18 mouse cellular contexts compared by ENCODE assay signal in genomic region chr7:100650421-100650820, GRCm38 (mm10). TPM values are rescaled to one million over a fixed set of nuclear protein-coding genes. Genes with fewer than 3 reads are reported as not detected.
A peak's percentile ranks its signal among the peaks of the same experiment; 100 is the strongest.
DNase-seq lines count a peak whose midpoint lies in the region; ATAC-seq and TF ChIP-seq lines count a peak whose summit lies in the region.
"Had no signal": no experiment of that assay in that cellular context is flagged by ENCODE, and none has a peak within 500 bp of the region (broad histone marks: within the 10 kb centered on the region; RNA-seq: fewer than 3 reads in every experiment).

No protein-coding gene starts in this region.

- H3K36me3 ChIP-seq in forebrain, embryonic 13.5 days (ENCODE audit: poor library complexity, severe bottlenecking): no peaks in the 10 kb centered on the region
- H3K36me3 ChIP-seq in forebrain, embryonic 14.5 days (ENCODE audit: control insufficient read depth, insufficient read depth, low read length): peaks cover 12% of the 10 kb centered on the region; the same call in 1 of the 2 replicates
- 0 out of 2 replicates have a peak, but pooled peaks cover 3% of the 10 kb centered on the region for H3K36me3 ChIP-seq in intestine, embryonic 14.5 days (ENCODE audit: control insufficient read depth, insufficient read depth, low read length)
- H3K36me3 ChIP-seq in intestine, postnatal 0 days (ENCODE audit: control insufficient read depth, insufficient read depth): peaks cover 3% of the 10 kb centered on the region; the same call in 1 of the 2 replicates
- H3K36me3 ChIP-seq in midbrain, embryonic 10.5 days: peaks cover 10% of the 10 kb centered on the region
- 0 out of 2 replicates have a peak, but pooled peaks cover 5% of the 10 kb centered on the region for H3K36me3 ChIP-seq in midbrain, embryonic 16.5 days (ENCODE audit: control insufficient read depth, insufficient read depth, low read length)
- H3K36me3 ChIP-seq in limb, embryonic 10.5 days: 0 out of 2 replicates have a peak, but pooled peaks cover 7% of the 10 kb centered on the region
- H3K36me3 ChIP-seq: embryonic facial prominence, embryonic 13.5 days had no signal

- no peaks in the 10 kb centered on the region for H3K27me3 ChIP-seq in forebrain, embryonic 13.5 days
- H3K27me3 ChIP-seq in forebrain, embryonic 14.5 days (replicated peaks; ENCODE audit: control insufficient read depth, insufficient read depth, low read length): no peaks in the 10 kb centered on the region
- no peaks in the 10 kb centered on the region for H3K27me3 ChIP-seq in intestine, embryonic 14.5 days (replicated peaks; ENCODE audit: control insufficient read depth, insufficient read depth, low read length)
- no peaks in the 10 kb centered on the region for H3K27me3 ChIP-seq in intestine, postnatal 0 days (replicated peaks; ENCODE audit: control insufficient read depth, insufficient read depth, low read length)
- H3K27me3 ChIP-seq in midbrain, embryonic 10.5 days (ENCODE audit: low read depth, poor library complexity, severe bottlenecking): no peaks in the 10 kb centered on the region
- H3K27me3 ChIP-seq in midbrain, embryonic 16.5 days (ENCODE audit: control insufficient read depth, insufficient read depth, low read depth, low read length): no peaks in the 10 kb centered on the region
- H3K27me3 ChIP-seq in limb, embryonic 10.5 days (ENCODE audit: low read depth, poor library complexity, severe bottlenecking): no peaks in the 10 kb centered on the region
- H3K27me3 ChIP-seq: embryonic facial prominence, embryonic 13.5 days; heart, embryonic 12.5 days; hindbrain, embryonic 12.5 days had no signal

- H3K4me3 ChIP-seq in forebrain, embryonic 13.5 days: no peak overlapping the region
- H3K4me3 ChIP-seq in forebrain, embryonic 14.5 days (ENCODE audit: low read depth, low read length): no peak overlapping the region
- H3K4me3 ChIP-seq in intestine, embryonic 14.5 days (ENCODE audit: low read depth, low read length): no peak overlapping the region
- no peak overlapping the region for H3K4me3 ChIP-seq in intestine, postnatal 0 days (ENCODE audit: low read depth, low read length)
- H3K4me3 ChIP-seq in midbrain, embryonic 10.5 days: no peak overlapping the region
- H3K4me3 ChIP-seq in midbrain, embryonic 16.5 days (ENCODE audit: low read depth, low read length): no peak overlapping the region
- H3K4me3 ChIP-seq in limb, embryonic 10.5 days: no peak overlapping the region
- H3K4me3 ChIP-seq: embryonic facial prominence, embryonic 13.5 days; heart, adult 2 months; heart, embryonic 12.5 days; hindbrain, embryonic 12.5 days had no signal

- peak overlapping the region; percentile 6; the same call in 1 of the 2 replicates for H3K27ac ChIP-seq in forebrain, embryonic 13.5 days
- no peak overlapping the region for H3K27ac ChIP-seq in forebrain, embryonic 14.5 days (ENCODE audit: low read depth, low read length)
- H3K27ac ChIP-seq in intestine, embryonic 14.5 days (ENCODE audit: low read depth): no peak overlapping the region
- no peak overlapping the region for H3K27ac ChIP-seq in intestine, postnatal 0 days (ENCODE audit: low read depth, low read length)
- 0 out of 2 replicates have a peak overlapping the region, but pooled peaks have one; percentile 49 for H3K27ac ChIP-seq in midbrain, embryonic 10.5 days (replicated peaks)
- no peak overlapping the region for H3K27ac ChIP-seq in midbrain, embryonic 16.5 days (ENCODE audit: low read length)
- no peak overlapping the region for H3K27ac ChIP-seq in limb, embryonic 10.5 days
- H3K27ac ChIP-seq: embryonic facial prominence, embryonic 13.5 days; heart, adult 2 months; hindbrain, embryonic 12.5 days had no signal

- no peak for TF ChIP-seq CTCF in intestine, postnatal 0 days (IDR thresholded peaks at IDR 0.05; ENCODE audit: low read depth)

- no peak for DNase-seq in forebrain, embryonic 14.5 days (ENCODE audit: low spot score)
- peak; percentile 37 for DNase-seq in intestine, embryonic 14.5 days (ENCODE audit: low spot score)
- DNase-seq in midbrain, embryonic 10.5 days (ENCODE audit: low spot score): peak; percentile 11
- DNase-seq in limb, embryonic 10.5 days (ENCODE audit: low spot score): peak; percentile 23
- no peak for DNase-seq in retina, embryonic 14.5 days (ENCODE audit: low spot score)
- DNase-seq: adrenal gland, postnatal 10 days; cerebellum, adult 11 months; cerebellum, adult 9-10 months; heart, adult 2 months had no signal

- 76% methylated on average over 6 of the region's 6 CpGs for WGBS in forebrain, embryonic 13.5 days
- 85% methylated on average over 6 of the region's 6 CpGs for WGBS in forebrain, embryonic 14.5 days
- WGBS in intestine, embryonic 14.5 days: 79% methylated on average over 6 of the region's 6 CpGs
- 80% methylated on average over 6 of the region's 6 CpGs for WGBS in intestine, postnatal 0 days
- WGBS in midbrain, embryonic 10.5 days: 79% methylated on average over 6 of the region's 6 CpGs
- WGBS in midbrain, embryonic 16.5 days: 84% methylated on average over 6 of the region's 6 CpGs
- 81% methylated on average over 6 of the region's 6 CpGs for WGBS in limb, embryonic 10.5 days

- H3K9ac ChIP-seq in forebrain, embryonic 13.5 days: no peak overlapping the region
- H3K9ac ChIP-seq in forebrain, embryonic 14.5 days (ENCODE audit: low read length): no peak overlapping the region
- no peak overlapping the region for H3K9ac ChIP-seq in intestine, embryonic 14.5 days (ENCODE audit: low read length)
- no peak overlapping the region for H3K9ac ChIP-seq in intestine, postnatal 0 days (ENCODE audit: low read depth, low read length)
- H3K9ac ChIP-seq in midbrain, embryonic 16.5 days (ENCODE audit: low read depth, low read length): no peak overlapping the region
- H3K9ac ChIP-seq: embryonic facial prominence, embryonic 13.5 days; hindbrain, embryonic 12.5 days had no signal

- peaks cover 17% of the 10 kb centered on the region for H3K4me1 ChIP-seq in forebrain, embryonic 13.5 days
- H3K4me1 ChIP-seq in forebrain, embryonic 14.5 days (ENCODE audit: control insufficient read depth, insufficient read depth, low read length): peaks cover 7% of the 10 kb centered on the region; the same call in 1 of the 2 replicates
- H3K4me1 ChIP-seq in intestine, embryonic 14.5 days (replicated peaks; ENCODE audit: control insufficient read depth, insufficient read depth, low read length): no peaks in the 10 kb centered on the region
- no peaks in the 10 kb centered on the region for H3K4me1 ChIP-seq in intestine, postnatal 0 days (replicated peaks; ENCODE audit: control insufficient read depth, insufficient read depth, low read length)
- peaks cover 26% of the 10 kb centered on the region for H3K4me1 ChIP-seq in midbrain, embryonic 10.5 days
- no peaks in the 10 kb centered on the region; the same call in 1 of the 2 replicates for H3K4me1 ChIP-seq in midbrain, embryonic 16.5 days (ENCODE audit: control insufficient read depth, insufficient read depth, low read length)
- H3K4me1 ChIP-seq in limb, embryonic 10.5 days: peaks cover 17% of the 10 kb centered on the region

- H3K9me3 ChIP-seq in forebrain, embryonic 13.5 days (replicated peaks): no peaks in the 10 kb centered on the region
- H3K9me3 ChIP-seq in forebrain, embryonic 14.5 days (replicated peaks; ENCODE audit: control insufficient read depth, low read length): no peaks in the 10 kb centered on the region
- no peaks in the 10 kb centered on the region for H3K9me3 ChIP-seq in intestine, embryonic 14.5 days (ENCODE audit: control insufficient read depth, low read length)
- no peaks in the 10 kb centered on the region for H3K9me3 ChIP-seq in intestine, postnatal 0 days (ENCODE audit: control insufficient read depth)
- no peaks in the 10 kb centered on the region for H3K9me3 ChIP-seq in midbrain, embryonic 10.5 days (replicated peaks)
- H3K9me3 ChIP-seq in midbrain, embryonic 16.5 days (replicated peaks; ENCODE audit: control insufficient read depth, low read length, poor library complexity, severe bottlenecking): no peaks in the 10 kb centered on the region
- no peaks in the 10 kb centered on the region for H3K9me3 ChIP-seq in limb, embryonic 10.5 days (replicated peaks)
- H3K9me3 ChIP-seq: embryonic facial prominence, embryonic 13.5 days; heart, embryonic 12.5 days; hindbrain, embryonic 12.5 days had no signal

- H3K4me2 ChIP-seq in forebrain, embryonic 13.5 days: no peak overlapping the region
- H3K4me2 ChIP-seq in forebrain, embryonic 14.5 days (ENCODE audit: low read length): no peak overlapping the region
- H3K4me2 ChIP-seq in intestine, embryonic 14.5 days (ENCODE audit: low read length): no peak overlapping the region
- no peak overlapping the region for H3K4me2 ChIP-seq in intestine, postnatal 0 days (replicated peaks; ENCODE audit: low read depth)
- H3K4me2 ChIP-seq in midbrain, embryonic 16.5 days (ENCODE audit: low read length): no peak overlapping the region
- H3K4me2 ChIP-seq: embryonic facial prominence, embryonic 13.5 days; heart, embryonic 12.5 days; hindbrain, embryonic 12.5 days had no signal

- no peak for ATAC-seq in forebrain, embryonic 13.5 days
- ATAC-seq in forebrain, embryonic 14.5 days: no peak
- no peak for ATAC-seq in intestine, embryonic 14.5 days (replicated peaks; ENCODE audit: low FRiP score, low TSS enrichment, low read depth)
- ATAC-seq in intestine, postnatal 0 days: no peak
- ATAC-seq in midbrain, embryonic 16.5 days: no peak
- ATAC-seq: forebrain, embryonic 16.5 days; hindbrain, embryonic 16.5 days; inflammation-experienced regulatory T-cells, adult 6 months had no signal

RNA-seq across cellular contexts. Expression of gene Plekhb1, which starts 11.8 kb away (rescaled TPM):
- 3.5 and 3.9 TPM in 2 replicates for polyA plus RNA-seq in forebrain, embryonic 13.5 days (2015; fragmentation: Nextera tagmentation; extraction: Ambion mirVana)
- 5.7 and 8.0 TPM in 2 replicates for polyA plus RNA-seq in forebrain, embryonic 14.5 days (2014; fragmentation: Nextera tagmentation; extraction: Ambion mirVana)
- polyA plus RNA-seq in intestine, embryonic 14.5 days (2014; fragmentation: Nextera tagmentation; extraction: Ambion mirVana): 16.2 and 19.1 TPM in 2 replicates
- polyA plus RNA-seq in intestine, postnatal 0 days (2015; fragmentation: Nextera tagmentation; extraction: Ambion mirVana): 12.9 and 14.6 TPM in 2 replicates
- 4.2 and 4.4 TPM in 2 replicates for polyA plus RNA-seq in midbrain, embryonic 10.5 days (2016; fragmentation: Nextera tagmentation; extraction: Ambion mirVana)
- 9.7 and 17.4 TPM in 2 replicates for polyA plus RNA-seq in midbrain, embryonic 16.5 days (2015; fragmentation: Nextera tagmentation; extraction: Ambion mirVana)
- polyA plus RNA-seq in limb, embryonic 10.5 days (2016; fragmentation: Nextera tagmentation; extraction: Ambion mirVana): 0.83 and 1.5 TPM in 2 replicates

RNA-seq across cellular contexts. Expression of gene Mrpl48, which starts 42.3 kb away (rescaled TPM):
- 67.6 and 69.9 TPM in 2 replicates for polyA plus RNA-seq in forebrain, embryonic 13.5 days (2015; fragmentation: Nextera tagmentation; extraction: Ambion mirVana)
- polyA plus RNA-seq in forebrain, embryonic 14.5 days (2014; fragmentation: Nextera tagmentation; extraction: Ambion mirVana): 82.8 and 85.1 TPM in 2 replicates
- polyA plus RNA-seq in intestine, embryonic 14.5 days (2014; fragmentation: Nextera tagmentation; extraction: Ambion mirVana): 89.4 and 94.6 TPM in 2 replicates
- 89.4 and 94.8 TPM in 2 replicates for polyA plus RNA-seq in intestine, postnatal 0 days (2015; fragmentation: Nextera tagmentation; extraction: Ambion mirVana)
- polyA plus RNA-seq in midbrain, embryonic 10.5 days (2016; fragmentation: Nextera tagmentation; extraction: Ambion mirVana): 63.2 and 68.9 TPM in 2 replicates
- 89.4 and 94.0 TPM in 2 replicates for polyA plus RNA-seq in midbrain, embryonic 16.5 days (2015; fragmentation: Nextera tagmentation; extraction: Ambion mirVana)
- 57.3 and 59.5 TPM in 2 replicates for polyA plus RNA-seq in limb, embryonic 10.5 days (2016; fragmentation: Nextera tagmentation; extraction: Ambion mirVana)

RNA-seq across cellular contexts. Expression of gene Rab6a, which starts 43.2 kb away (rescaled TPM):
- polyA plus RNA-seq in forebrain, embryonic 13.5 days (2015; fragmentation: Nextera tagmentation; extraction: Ambion mirVana): 147 and 152 TPM in 2 replicates
- 188 and 208 TPM in 2 replicates for polyA plus RNA-seq in forebrain, embryonic 14.5 days (2014; fragmentation: Nextera tagmentation; extraction: Ambion mirVana)
- polyA plus RNA-seq in intestine, embryonic 14.5 days (2014; fragmentation: Nextera tagmentation; extraction: Ambion mirVana): 118 and 121 TPM in 2 replicates
- 122 and 123 TPM in 2 replicates for polyA plus RNA-seq in intestine, postnatal 0 days (2015; fragmentation: Nextera tagmentation; extraction: Ambion mirVana)
- polyA plus RNA-seq in midbrain, embryonic 10.5 days (2016; fragmentation: Nextera tagmentation; extraction: Ambion mirVana): 98.2 and 105 TPM in 2 replicates
- 286 and 294 TPM in 2 replicates for polyA plus RNA-seq in midbrain, embryonic 16.5 days (2015; fragmentation: Nextera tagmentation; extraction: Ambion mirVana)
- polyA plus RNA-seq in limb, embryonic 10.5 days (2016; fragmentation: Nextera tagmentation; extraction: Ambion mirVana): 81.9 and 92.3 TPM in 2 replicates

RNA-seq across cellular contexts. Expression of gene Fam168a, which starts 56.0 kb away (rescaled TPM):
- polyA plus RNA-seq in forebrain, embryonic 13.5 days (2015; fragmentation: Nextera tagmentation; extraction: Ambion mirVana): 80.0 and 85.9 TPM in 2 replicates
- 86.6 and 103 TPM in 2 replicates for polyA plus RNA-seq in forebrain, embryonic 14.5 days (2014; fragmentation: Nextera tagmentation; extraction: Ambion mirVana)
- polyA plus RNA-seq in intestine, embryonic 14.5 days (2014; fragmentation: Nextera tagmentation; extraction: Ambion mirVana): 42.9 and 46.1 TPM in 2 replicates
- polyA plus RNA-seq in intestine, postnatal 0 days (2015; fragmentation: Nextera tagmentation; extraction: Ambion mirVana): 13.2 and 14.6 TPM in 2 replicates
- 29.3 and 37.3 TPM in 2 replicates for polyA plus RNA-seq in midbrain, embryonic 10.5 days (2016; fragmentation: Nextera tagmentation; extraction: Ambion mirVana)
- polyA plus RNA-seq in midbrain, embryonic 16.5 days (2015; fragmentation: Nextera tagmentation; extraction: Ambion mirVana): 100 and 104 TPM in 2 replicates
- 29.6 and 39.6 TPM in 2 replicates for polyA plus RNA-seq in limb, embryonic 10.5 days (2016; fragmentation: Nextera tagmentation; extraction: Ambion mirVana)

Comparison
In these comparisons a context has a peak if more than half of its experiments do, and no peak if none do; other contexts are left out.
1. H3K27ac ChIP-seq: peak in forebrain, embryonic 13.5 days (single experiment) and midbrain, embryonic 10.5 days (single experiment); none in forebrain, embryonic 14.5 days (single experiment), intestine, embryonic 14.5 days (single experiment), intestine, postnatal 0 days (single experiment), midbrain, embryonic 16.5 days (single experiment) and limb, embryonic 10.5 days (single experiment).
2. DNase-seq: peak in intestine, embryonic 14.5 days (single experiment), midbrain, embryonic 10.5 days (single experiment) and limb, embryonic 10.5 days (single experiment); none in forebrain, embryonic 14.5 days (single experiment) and retina, embryonic 14.5 days (single experiment).